Mouse (Mus musculus) ES-Bruce4 (cell line): ENCODE results near the gene Dnah7a. TPM values are rescaled to one million over a fixed set of nuclear protein-coding genes. Genes with fewer than 3 reads are reported as not detected.
A peak's percentile ranks its signal among the peaks of the same experiment; 100 is the strongest.

ENCODE experiments used
- H3K27ac ChIP-seq: 2 replicates; pipeline ENCODE4 v1.5.1; 2012; ENCODE audit warnings: low read length, inconsistent platforms; ENCODE audit not compliant: insufficient read depth
- H3K27me3 ChIP-seq: 2 replicates; pipeline ENCODE4 v1.6.1; 2012; ENCODE audit warnings: mild to moderate bottlenecking, low read length, inconsistent platforms; ENCODE audit not compliant: control insufficient read depth, poor library complexity, insufficient read depth, severe bottlenecking
- H3K36me3 ChIP-seq: 2 replicates; pipeline ENCODE4 v1.6.1; 2012; ENCODE audit warnings: inconsistent platforms, mild to moderate bottlenecking, low read length, moderate library complexity; ENCODE audit not compliant: control insufficient read depth, poor library complexity, insufficient read depth, severe bottlenecking
- H3K4me1 ChIP-seq: one replicate; pipeline ENCODE4 v1.8.1; 2011; ENCODE audit warnings: low read length; ENCODE audit not compliant: control insufficient read depth, insufficient read depth
- H3K4me3 ChIP-seq: 2 replicates; pipeline ENCODE4 v1.5.1; 2011; ENCODE audit warnings: low read depth, mild to moderate bottlenecking, low read length
- H3K9ac ChIP-seq: 2 replicates; pipeline ENCODE4 v1.6.1; 2012; ENCODE audit warnings: low read depth, mild to moderate bottlenecking, inconsistent platforms; ENCODE audit not compliant: poor library complexity, severe bottlenecking
- H3K9me3 ChIP-seq: replicated peaks from 2 replicates; pipeline ENCODE4 v1.6.1; 2012; ENCODE audit warnings: mild to moderate bottlenecking, low read length, inconsistent platforms; ENCODE audit not compliant: control insufficient read depth, poor library complexity, insufficient read depth, severe bottlenecking
- CTCF ChIP-seq: IDR thresholded peaks from one replicate; pipeline ENCODE4 v1.8.1; 2011; ENCODE audit warnings: low read depth, low read length
- EP300 ChIP-seq: IDR thresholded peaks from 2 replicates; pipeline ENCODE4 v1.6.1; 2011; ENCODE audit warnings: low read depth, low read length; ENCODE audit not compliant: insufficient read depth
- POLR2A ChIP-seq: IDR thresholded peaks from one replicate; pipeline ENCODE4 v1.8.1; 2011; ENCODE audit warnings: low read length; ENCODE audit not compliant: insufficient read depth
- polyA plus RNA-seq: library from polyadenylated mRNA; stranded (reverse); fragments of >200 nt; gene quantifications from 2 replicates; pipeline ENCODE4 v1.2.4, GENCODE M21; 2011; ENCODE audit warnings: low read depth; ENCODE audit not compliant: missing spikeins, insufficient read depth, insufficient read length

The Dnah7a gene
- polyA plus RNA-seq, 1 experiment, result 1.8 TPM

- Histone ChIP-seq H3K27me3 (no peaks in the 10 kb centered on the region), H3K4me3 (no peak overlapping the region), H3K36me3 (no peaks in the 10 kb centered on the region), H3K27ac (no peak overlapping the region), H3K4me1 (no peaks in the 10 kb centered on the region), H3K9me3 (no peaks in the 10 kb centered on the region), H3K9ac (no peak overlapping the region)
- TF ChIP-seq POLR2A (no peak), CTCF (no peak), EP300 (no peak)
Observed at GRCm38 (mm10) chr1:53358988-53359387, 347.6 kb downstream of the Dnah7a start.

- no peaks in the 10 kb centered on the region for H3K27me3 ChIP-seq
- peak within 1 kb of the TSS; percentile 77 for H3K4me3 ChIP-seq
- no peak within 1 kb of the TSS for H3K27ac ChIP-seq
- H3K36me3 ChIP-seq, result peaks cover 10% of the 10 kb centered on the region
- peak; percentile 73 for TF ChIP-seq POLR2A
- TF ChIP-seq EP300, result no peak
- peak; percentile 3 for TF ChIP-seq CTCF
- H3K9me3 ChIP-seq, result no peaks in the 10 kb centered on the region
- peak within 1 kb of the TSS; percentile 84 for H3K9ac ChIP-seq
- peaks cover 1% of the 10 kb centered on the region for H3K4me1 ChIP-seq
Observed at GRCm38 (mm10) chr1:53352327-53353261, 354.0 kb downstream of the Dnah7a start, which contains the start of the genes Asdurf, Gm28551 and Asnsd1. Gene Asdurf (minus strand): TSS chr1:53352619. Gene Gm28551 (minus strand): TSS chr1:53352667. Gene Asnsd1 (minus strand): TSS chr1:53352752.

Other genes starting within 250 kb of the Dnah7a start
- 47.2 and 48.1 TPM in 2 replicates for gene Stk17b, start 78.4 kb upstream of the Dnah7a start, polyA plus RNA-seq